Mouse (Mus musculus) cortical plate, adult 2 months (tissue): Measurements from ENCODE around the gene Borcs7. TPM values are rescaled to one million over a fixed set of nuclear protein-coding genes. Genes with fewer than 3 reads are reported as not detected.

ENCODE experiments used
- H3K27ac ChIP-seq: fragments of 200-500 bp; 2 replicates; pipeline ENCODE4 v1.5.1; 2012; ENCODE audit warnings: low read length, control low read depth, inconsistent platforms; ENCODE audit not compliant: insufficient read depth
- H3K4me1 ChIP-seq: fragments of 200-500 bp; 2 replicates; pipeline ENCODE4 v1.6.1; 2011; ENCODE audit warnings: low read length; ENCODE audit not compliant: control insufficient read depth, insufficient read depth
- H3K4me3 ChIP-seq: fragments of 200-500 bp; 2 replicates; pipeline ENCODE4 v1.5.1; 2011; ENCODE audit warnings: mild to moderate bottlenecking, low read length, control low read depth; ENCODE audit not compliant: insufficient read depth
- CTCF ChIP-seq: fragments of 200-500 bp; IDR thresholded peaks from 2 replicates; pipeline ENCODE4 v1.5.1; 2011; ENCODE audit warnings: mild to moderate bottlenecking, control low read depth, low read length; ENCODE audit not compliant: insufficient read depth; ENCODE audit errors: extremely low read depth
- POLR2A ChIP-seq: fragments of 200-500 bp; IDR thresholded peaks from 2 replicates; pipeline ENCODE4 v1.6.1; 2011; ENCODE audit warnings: mild to moderate bottlenecking, low read length, control low read depth; ENCODE audit not compliant: insufficient read depth; ENCODE audit errors: extremely low read depth
- polyA plus RNA-seq: library from polyadenylated mRNA; depleted of rRNA; stranded (reverse); fragments of >200 nt; gene quantifications from 2 replicates; pipeline ENCODE4 v1.2.3, GENCODE M21; 2012

Borcs7 gene
- polyA plus RNA-seq, 1 experiment = 19.2 TPM

GRCm38 (mm10) chr19:46706540-46707295 is 17.0 kb downstream of the Borcs7 start:
- no peaks in the 10 kb centered on the region for H3K4me1 ChIP-seq
- H3K27ac ChIP-seq = no peak overlapping the region
- H3K4me3 ChIP-seq = no peak overlapping the region; the same call in 1 of the 2 replicates
- TF ChIP-seq CTCF (no peak), POLR2A (no peak)

GRCm38 (mm10) chr19:46707296-46708151 is 17.8 kb downstream of the Borcs7 start, which contains the start of gene As3mt:
As3mt (plus strand) TSS chr19:46707458.
- TF ChIP-seq POLR2A = no peak; the same call in 1 of the 2 replicates
- no peak for TF ChIP-seq CTCF
- Histone ChIP-seq H3K27ac (no peak within 1 kb of the TSS), H3K4me3 (peak within 1 kb of the TSS; percentile 56), H3K4me1 (no peaks in the 10 kb centered on the region)

- no peaks in the 10 kb centered on the region for H3K4me1 ChIP-seq
- H3K27ac ChIP-seq = no peak overlapping the region
- TF ChIP-seq POLR2A (no peak), CTCF (no peak)
- no peak overlapping the region for H3K4me3 ChIP-seq
Measured at GRCm38 (mm10) chr19:46710614-46711013, 20.9 kb downstream of the Borcs7 start.

- TF ChIP-seq CTCF = no peak
- TF ChIP-seq POLR2A = no peak
- Histone ChIP-seq H3K27ac (no peak overlapping the region), H3K4me1 (no peaks in the 10 kb centered on the region), H3K4me3 (no peak overlapping the region)
Measured at GRCm38 (mm10) chr19:46714234-46714633, 24.5 kb downstream of the Borcs7 start.

GRCm38 (mm10) chr19:46715016-46715415 is 25.3 kb downstream of the Borcs7 start:
- no peak overlapping the region for H3K4me3 ChIP-seq
- TF ChIP-seq CTCF = no peak
- no peak for TF ChIP-seq POLR2A
- no peaks in the 10 kb centered on the region for H3K4me1 ChIP-seq
- H3K27ac ChIP-seq = no peak overlapping the region

- no peak overlapping the region for H3K27ac ChIP-seq
- no peaks in the 10 kb centered on the region for H3K4me1 ChIP-seq
- no peak for TF ChIP-seq POLR2A
- no peak for TF ChIP-seq CTCF
- H3K4me3 ChIP-seq = no peak overlapping the region
Measured at GRCm38 (mm10) chr19:46718150-46718549, 28.4 kb downstream of the Borcs7 start.

GRCm38 (mm10) chr19:46724411-46724810 is 34.7 kb downstream of the Borcs7 start:
- TF ChIP-seq CTCF (no peak), POLR2A (no peak)
- Histone ChIP-seq H3K4me3 (no peak overlapping the region), H3K27ac (no peak overlapping the region), H3K4me1 (no peaks in the 10 kb centered on the region)

GRCm38 (mm10) chr19:46726142-46726541 is 36.4 kb downstream of the Borcs7 start:
- no peak for TF ChIP-seq CTCF
- no peak for TF ChIP-seq POLR2A
- Histone ChIP-seq H3K4me3 (no peak overlapping the region), H3K27ac (no peak overlapping the region), H3K4me1 (no peaks in the 10 kb centered on the region)

- Histone ChIP-seq H3K4me3 (no peak overlapping the region), H3K27ac (no peak overlapping the region), H3K4me1 (no peaks in the 10 kb centered on the region)
- TF ChIP-seq POLR2A (no peak), CTCF (no peak)
Measured at GRCm38 (mm10) chr19:46727140-46727736, 37.5 kb downstream of the Borcs7 start.

- Histone ChIP-seq H3K27ac (no peak overlapping the region), H3K4me3 (no peak overlapping the region), H3K4me1 (no peaks in the 10 kb centered on the region)
- TF ChIP-seq POLR2A (no peak), CTCF (no peak)
Measured at GRCm38 (mm10) chr19:46727945-46728540, 38.3 kb downstream of the Borcs7 start.
